Mouse (Mus musculus) gastrocnemius, adult 2 months (tissue): ENCODE measurements around the gene Vmn1r204. TPM values are rescaled to one million over a fixed set of nuclear protein-coding genes. Genes with fewer than 3 reads are reported as not detected.
"Not testable (repeated sequence)": the region's sequence is repeated elsewhere in the genome, so short reads cannot be mapped to it uniquely, and the experiment has no call there.

Experiments used
- DNase-seq: peaks from one replicate; pipeline ENCODE4 v3.0.0; 2022
- H3K27ac ChIP-seq: fragments of 200-600 bp; 2 replicates; pipeline ENCODE4 v1.8.1; 2022; ENCODE audit warnings: mild to moderate bottlenecking
- H3K4me3 ChIP-seq: fragments of 200-600 bp; 2 replicates; pipeline ENCODE4 v1.8.1; 2022; ENCODE audit warnings: mild to moderate bottlenecking, moderate library complexity
- CTCF ChIP-seq: fragments of 200-600 bp; IDR thresholded peaks from 2 replicates; pipeline ENCODE4 v1.8.1; 2022; ENCODE audit warnings: antibody characterized with exemption, mild to moderate bottlenecking, moderate library complexity
- intact Hi-C: fragments of 180-260 bp; cut with DNase I; formaldehyde crosslinking; loops from one replicate; pipeline ENCODE4 v1.15.1; 2025
- long read RNA-seq, 2 experiments: library from polyadenylated mRNA; stranded (forward); transcript quantifications; one replicate each; pipeline ENCODE4 v2.0.0; 2021
- total RNA-seq, 2 experiments: library from RNA; stranded (reverse); gene quantifications; 2 replicates each; pipeline ENCODE4 v1.2.3; 2021

The Vmn1r204 gene
- not detected for total RNA-seq
- long read RNA-seq, experiment 1 = 0 reads
- long read RNA-seq, experiment 2 = 0 reads

DNA sequence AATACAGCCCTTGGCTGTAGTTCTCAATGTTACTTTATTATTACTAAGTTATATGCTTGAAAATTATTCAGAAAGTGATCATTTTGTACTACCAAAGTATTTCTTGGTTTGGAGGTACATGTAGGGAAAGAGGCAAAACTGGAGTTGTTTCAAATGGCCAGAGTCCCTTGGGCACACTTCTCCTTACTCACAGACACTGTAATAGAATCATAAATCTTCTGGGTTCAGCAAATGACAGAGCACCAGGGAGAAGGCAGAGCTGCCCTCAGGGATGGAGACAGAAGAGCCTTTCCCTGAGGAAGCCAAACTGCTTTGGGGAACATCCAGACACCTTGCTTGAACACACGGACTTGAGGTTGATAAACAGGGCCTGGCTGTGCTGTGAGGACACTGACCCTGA, at the start of gene Vmn1r204:
TSS of gene Vmn1r204 (plus strand) at position 301 of the 400 bp plus-strand sequence.
- intact Hi-C loops, DNase-seq, H3K4me3 ChIP-seq, H3K27ac ChIP-seq: not testable (repeated sequence)

GRCm38 (mm10) chr13:22505281-22505680, 47.7 kb upstream of the Vmn1r204 start, which contains the start of gene Vmn1r202:
Vmn1r202 (minus strand) TSS chr13:22505381.
- TF ChIP-seq CTCF = no peak
- intact Hi-C loops = no loop called here
- no peak within 1 kb of the TSS for H3K27ac ChIP-seq
- no peak for DNase-seq
- no peak within 1 kb of the TSS for H3K4me3 ChIP-seq

DNA sequence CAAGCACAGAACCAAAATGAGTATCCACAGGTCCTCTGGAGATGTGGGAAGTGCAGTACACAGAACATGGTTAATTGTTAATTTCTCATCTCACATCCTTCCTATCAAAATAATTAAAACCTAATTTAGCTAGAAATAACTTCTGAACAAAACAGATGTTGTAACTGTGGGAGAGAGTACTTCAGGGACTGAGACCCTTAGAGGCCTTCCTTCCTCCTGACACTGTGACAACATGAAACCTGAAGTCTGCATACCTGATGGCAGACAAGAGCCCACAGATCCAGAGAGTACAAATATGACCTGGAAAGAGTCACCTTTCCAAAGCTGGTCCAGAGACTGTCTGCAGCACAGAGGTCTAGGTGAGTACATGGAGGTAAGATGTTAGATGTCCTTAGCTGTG, 35.2 kb upstream of the Vmn1r204 start, which contains the start of gene Vmn1r203:
TSS of gene Vmn1r203 (plus strand) at position 301 of the 400 bp plus-strand sequence.
- TF ChIP-seq CTCF = no peak
- Histone ChIP-seq H3K4me3 (no peak within 1 kb of the TSS), H3K27ac (no peak within 1 kb of the TSS)
- no peak for DNase-seq
- intact Hi-C loops = no loop called here

- H3K27ac ChIP-seq, intact Hi-C loops, DNase-seq, H3K4me3 ChIP-seq: not testable (repeated sequence)
These were observed 21.9 kb downstream of the Vmn1r204 start for GRCm38 (mm10) chr13:22574911-22575310.

DNA sequence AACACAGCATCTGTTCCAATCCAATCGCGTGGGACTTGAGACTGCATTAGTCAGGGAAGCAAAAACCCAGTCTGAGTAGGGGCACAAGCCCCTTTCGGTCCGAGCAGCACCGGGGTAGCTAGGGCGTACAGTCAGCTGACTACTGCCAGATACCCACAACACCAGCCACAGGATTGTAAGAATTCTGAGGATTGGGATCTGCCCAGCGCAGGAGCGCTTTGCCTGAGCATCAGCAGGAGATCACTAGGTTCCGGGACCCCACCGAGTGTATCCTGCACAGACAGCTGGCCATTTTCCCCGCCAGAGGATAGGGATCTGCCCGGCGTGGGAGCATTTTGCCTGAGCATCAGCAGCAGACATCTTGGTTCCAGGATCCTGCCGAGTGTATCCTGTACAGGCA, 30.3 kb downstream of the Vmn1r204 start:
- intact Hi-C loops, DNase-seq: not testable (repeated sequence)

GRCm38 (mm10) chr13:22592900-22593299, 39.9 kb downstream of the Vmn1r204 start, which contains the start of gene Vmn1r205:
Vmn1r205 (minus strand) TSS chr13:22593000.
- intact Hi-C loops = no loop called here
- no peak for DNase-seq
- no peak for TF ChIP-seq CTCF

More for the DNA sequence above, 30.3 kb downstream of the Vmn1r204 start:
- H3K4me3 ChIP-seq, H3K27ac ChIP-seq: not testable (repeated sequence)

More at GRCm38 (mm10) chr13:22592900-22593299, 39.9 kb downstream of the Vmn1r204 start, which contains the start of gene Vmn1r205:
- Histone ChIP-seq H3K4me3 (no peak within 1 kb of the TSS), H3K27ac (no peak within 1 kb of the TSS)

Other genes starting within 250 kb of the Vmn1r204 start
- not detected for gene Vmn1r197, start 228.6 kb upstream of the Vmn1r204 start, total RNA-seq
- not detected for gene Vmn1r198, start 202.8 kb upstream of the Vmn1r204 start, total RNA-seq
- gene Vmn1r199, start 173.4 kb upstream of the Vmn1r204 start, total RNA-seq = not detected
- gene Vmn1r200, start 162.8 kb upstream of the Vmn1r204 start, total RNA-seq = not detected
- not detected for gene Vmn1r201, start 81.3 kb upstream of the Vmn1r204 start, total RNA-seq
- gene Vmn1r202, start 47.8 kb upstream of the Vmn1r204 start, total RNA-seq = not detected
- gene Vmn1r203, start 35.1 kb upstream of the Vmn1r204 start, total RNA-seq = not detected
- not detected for gene Vmn1r205, start 39.8 kb downstream of the Vmn1r204 start, total RNA-seq
- not detected for gene Vmn1r206, start 71.1 kb downstream of the Vmn1r204 start, total RNA-seq
- gene Vmn1r207-ps, start 176.4 kb downstream of the Vmn1r204 start, total RNA-seq = under 1 TPM in 1 of 2 experiments, not detected in 1; 0.06 TPM
- gene Vmn1r208, start 224.2 kb downstream of the Vmn1r204 start, total RNA-seq = not detected